Mouse (Mus musculus): ENCODE measurements around the gene Mycl. TPM values are rescaled to one million over a fixed set of nuclear protein-coding genes. Genes with fewer than 3 reads are reported as not detected.
"Not testable (repeated sequence)": the region's sequence is repeated elsewhere in the genome, so short reads cannot be mapped to it uniquely, and the experiment has no call there.

The Mycl gene
- polyA plus RNA-seq, 1 experiment from 2014 or later: 101 TPM

GRCm38 (mm10) chr4:122998537-122999262 lies 3.2 kb downstream of the Mycl start:
- 2% methylated on average over 12 of the region's 12 CpGs for WGBS
- ATAC-seq (ENCODE audit: insufficient read depth, low FRiP score, low TSS enrichment) (peak; percentile 71), DNase-seq (ENCODE audit: low spot score) (peak; percentile 85)
- H3K9ac ChIP-seq (ENCODE audit: low read length): peak overlapping the region; percentile 96
- H3K4me2 ChIP-seq (ENCODE audit: low read depth): peak overlapping the region; percentile 73
- no peaks in the 10 kb centered on the region for H3K27me3 ChIP-seq (ENCODE audit: control insufficient read depth, insufficient read depth, low read length)
- H3K9me3 ChIP-seq (ENCODE audit: control insufficient read depth, low read length): no peaks in the 10 kb centered on the region
- peak overlapping the region; percentile 94 for H3K27ac ChIP-seq (ENCODE audit: low read depth, low read length)
- H3K4me1 ChIP-seq (ENCODE audit: control insufficient read depth, insufficient read depth, low read length): peaks cover 20% of the 10 kb centered on the region
- H3K36me3 ChIP-seq (ENCODE audit: control insufficient read depth, insufficient read depth, low read length): no peaks in the 10 kb centered on the region
- H3K4me3 ChIP-seq (ENCODE audit: low read depth, low read length): peak overlapping the region; percentile 90

- 2% methylated on average over 4 of the region's 4 CpGs for WGBS
- H3K9ac ChIP-seq (ENCODE audit: low read length): peak overlapping the region; percentile 68
- H3K4me2 ChIP-seq (ENCODE audit: low read depth): peak overlapping the region; percentile 51
- no peaks in the 10 kb centered on the region for H3K27me3 ChIP-seq (ENCODE audit: control insufficient read depth, insufficient read depth, low read length)
- H3K4me1 ChIP-seq (ENCODE audit: control insufficient read depth, insufficient read depth, low read length): peaks cover 20% of the 10 kb centered on the region
- peak overlapping the region; percentile 40 for H3K4me3 ChIP-seq (ENCODE audit: low read depth, low read length)
- ATAC-seq (ENCODE audit: insufficient read depth, low FRiP score, low TSS enrichment) (peak; percentile 67), DNase-seq (ENCODE audit: low spot score) (peak; percentile 77)
- no peaks in the 10 kb centered on the region for H3K36me3 ChIP-seq (ENCODE audit: control insufficient read depth, insufficient read depth, low read length)
- peak overlapping the region; percentile 94 for H3K27ac ChIP-seq (ENCODE audit: low read depth, low read length)
- no peaks in the 10 kb centered on the region for H3K9me3 ChIP-seq (ENCODE audit: control insufficient read depth, low read length)
Observed at GRCm38 (mm10) chr4:122999263-122999691, 3.8 kb downstream of the Mycl start.

- Histone ChIP-seq H3K9me3 (ENCODE audit: control insufficient read depth, low read length) (no peaks in the 10 kb centered on the region), H3K4me1 (ENCODE audit: control insufficient read depth, insufficient read depth, low read length) (peaks cover 20% of the 10 kb centered on the region), H3K27ac (ENCODE audit: low read depth, low read length) (peak overlapping the region; percentile 94), H3K4me3 (ENCODE audit: low read depth, low read length) (peak overlapping the region; percentile 40; the same call in 1 of the 2 replicates), H3K27me3 (ENCODE audit: control insufficient read depth, insufficient read depth, low read length) (no peaks in the 10 kb centered on the region), H3K36me3 (ENCODE audit: control insufficient read depth, insufficient read depth, low read length) (no peaks in the 10 kb centered on the region), H3K4me2 (ENCODE audit: low read depth) (peak overlapping the region; percentile 51), H3K9ac (ENCODE audit: low read length) (peak overlapping the region; percentile 68)
- DNase-seq (ENCODE audit: low spot score) (no peak), ATAC-seq (ENCODE audit: insufficient read depth, low FRiP score, low TSS enrichment) (no peak)
- 36% methylated on average over 14 of the region's 14 CpGs for WGBS
Observed at GRCm38 (mm10) chr4:123000130-123000529, 4.7 kb downstream of the Mycl start.

- Histone ChIP-seq H3K36me3 (ENCODE audit: control insufficient read depth, insufficient read depth, low read length) (no peaks in the 10 kb centered on the region), H3K9ac (ENCODE audit: low read length) (peak overlapping the region; percentile 0; the same call in 1 of the 2 replicates), H3K27ac (ENCODE audit: low read depth, low read length) (peak overlapping the region; percentile 94), H3K4me2 (ENCODE audit: low read depth) (peak overlapping the region; percentile 17; the same call in 1 of the 2 replicates), H3K9me3 (ENCODE audit: control insufficient read depth, low read length) (no peaks in the 10 kb centered on the region), H3K4me1 (ENCODE audit: control insufficient read depth, insufficient read depth, low read length) (peaks cover 20% of the 10 kb centered on the region), H3K4me3 (ENCODE audit: low read depth, low read length) (no peak overlapping the region), H3K27me3 (ENCODE audit: control insufficient read depth, insufficient read depth, low read length) (no peaks in the 10 kb centered on the region)
- peak; percentile 47 for DNase-seq (ENCODE audit: low spot score)
- ATAC-seq (ENCODE audit: insufficient read depth, low FRiP score, low TSS enrichment): no peak
- 34% methylated on average over 17 of the region's 17 CpGs for WGBS
Observed at GRCm38 (mm10) chr4:123000617-123001342, 5.3 kb downstream of the Mycl start.

- Histone ChIP-seq H3K4me2 (ENCODE audit: low read depth) (no peak overlapping the region), H3K36me3 (ENCODE audit: control insufficient read depth, insufficient read depth, low read length) (no peaks in the 10 kb centered on the region), H3K4me1 (ENCODE audit: control insufficient read depth, insufficient read depth, low read length) (peaks cover 12% of the 10 kb centered on the region), H3K9me3 (ENCODE audit: control insufficient read depth, low read length) (no peaks in the 10 kb centered on the region), H3K4me3 (ENCODE audit: low read depth, low read length) (no peak overlapping the region), H3K27me3 (ENCODE audit: control insufficient read depth, insufficient read depth, low read length) (no peaks in the 10 kb centered on the region), H3K9ac (ENCODE audit: low read length) (no peak overlapping the region), H3K27ac (ENCODE audit: low read depth, low read length) (no peak overlapping the region)
- no peak for ATAC-seq (ENCODE audit: insufficient read depth, low FRiP score, low TSS enrichment)
- 51% methylated on average over 15 of the region's 15 CpGs for WGBS
- DNase-seq (ENCODE audit: low spot score): no peak
Observed at GRCm38 (mm10) chr4:123005054-123005966, 9.9 kb downstream of the Mycl start.

GRCm38 (mm10) chr4:123012501-123012900 lies 17.0 kb downstream of the Mycl start:
- not testable (repeated sequence) for H3K4me2 ChIP-seq (ENCODE audit: low read depth); H3K9me3 ChIP-seq (ENCODE audit: control insufficient read depth, low read length); H3K36me3 ChIP-seq (ENCODE audit: control insufficient read depth, insufficient read depth, low read length); ATAC-seq (ENCODE audit: insufficient read depth, low FRiP score, low TSS enrichment); DNase-seq (ENCODE audit: low spot score); H3K4me3 ChIP-seq (ENCODE audit: low read depth, low read length); H3K27me3 ChIP-seq (ENCODE audit: control insufficient read depth, insufficient read depth, low read length)
- H3K4me1 ChIP-seq (ENCODE audit: control insufficient read depth, insufficient read depth, low read length): peaks cover 28% of the 10 kb centered on the region
- peak overlapping the region; percentile 38; the same call in 1 of the 2 replicates for H3K9ac ChIP-seq (ENCODE audit: low read length)
- H3K27ac ChIP-seq (ENCODE audit: low read depth, low read length): peak overlapping the region; percentile 89
- WGBS: 87% methylated on average over 4 of the region's 4 CpGs

GRCm38 (mm10) chr4:123013346-123013945 lies 18.0 kb downstream of the Mycl start:
- no peaks in the 10 kb centered on the region for H3K36me3 ChIP-seq (ENCODE audit: control insufficient read depth, insufficient read depth, low read length)
- no peaks in the 10 kb centered on the region for H3K9me3 ChIP-seq (ENCODE audit: control insufficient read depth, low read length)
- H3K27ac ChIP-seq (ENCODE audit: low read depth, low read length): peak overlapping the region; percentile 89
- no peaks in the 10 kb centered on the region for H3K27me3 ChIP-seq (ENCODE audit: control insufficient read depth, insufficient read depth, low read length)
- 31% methylated on average over 5 of the region's 5 CpGs for WGBS
- peaks cover 35% of the 10 kb centered on the region for H3K4me1 ChIP-seq (ENCODE audit: control insufficient read depth, insufficient read depth, low read length)
- ATAC-seq (ENCODE audit: insufficient read depth, low FRiP score, low TSS enrichment) (peak; percentile 11; the same call in 1 of the 2 replicates), DNase-seq (ENCODE audit: low spot score) (no peak)
- H3K4me3 ChIP-seq (ENCODE audit: low read depth, low read length): no peak overlapping the region
- peak overlapping the region; percentile 19; the same call in 1 of the 2 replicates for H3K4me2 ChIP-seq (ENCODE audit: low read depth)
- H3K9ac ChIP-seq (ENCODE audit: low read length): peak overlapping the region; percentile 38

GRCm38 (mm10) chr4:123013949-123014406 lies 18.5 kb downstream of the Mycl start:
- Histone ChIP-seq H3K9me3 (ENCODE audit: control insufficient read depth, low read length) (no peaks in the 10 kb centered on the region), H3K4me3 (ENCODE audit: low read depth, low read length) (no peak overlapping the region), H3K9ac (ENCODE audit: low read length) (no peak overlapping the region), H3K4me1 (ENCODE audit: control insufficient read depth, insufficient read depth, low read length) (peaks cover 36% of the 10 kb centered on the region), H3K27me3 (ENCODE audit: control insufficient read depth, insufficient read depth, low read length) (no peaks in the 10 kb centered on the region), H3K27ac (ENCODE audit: low read depth, low read length) (peak overlapping the region; percentile 89), H3K4me2 (ENCODE audit: low read depth) (peak overlapping the region; percentile 3; the same call in 1 of the 2 replicates), H3K36me3 (ENCODE audit: control insufficient read depth, insufficient read depth, low read length) (no peaks in the 10 kb centered on the region)
- DNase-seq (ENCODE audit: low spot score) (peak; percentile 68), ATAC-seq (ENCODE audit: insufficient read depth, low FRiP score, low TSS enrichment) (peak; percentile 84)
- WGBS: 32% methylated on average over 3 of the region's 3 CpGs
